Mouse (Mus musculus) liver, embryonic 13.5 days (tissue): ENCODE results near the gene Gpm6b. TPM values are rescaled to one million over a fixed set of nuclear protein-coding genes. Genes with fewer than 3 reads are reported as not detected.
A peak's percentile ranks its signal among the peaks of the same experiment; 100 is the strongest.

Experiments
- ATAC-seq: fragments of 200-750 bp; cut with Nextera tagmentation; 2 replicates; pipeline ENCODE4 v1.8.0; 2017; ENCODE audit warnings: low read depth, mild to moderate bottlenecking, moderate number of reproducible peaks, moderate library complexity
- DNase-seq: peaks from one replicate; pipeline ENCODE4 v3.0.0; 2022
- H3K27ac ChIP-seq: fragments of 300-500 bp; sonication (generic); 2 replicates; pipeline ENCODE4 v1.5.1; 2015; ENCODE audit warnings: moderate library complexity, mild to moderate bottlenecking, inconsistent platforms
- H3K27me3 ChIP-seq: fragments of 300-500 bp; sonication (generic); 2 replicates; pipeline ENCODE4 v1.6.1; 2015; ENCODE audit warnings: mild to moderate bottlenecking, inconsistent platforms
- H3K36me3 ChIP-seq: fragments of 300-500 bp; sonication (generic); 2 replicates; pipeline ENCODE4 v1.6.1; 2015; ENCODE audit warnings: mild to moderate bottlenecking, inconsistent platforms
- H3K4me1 ChIP-seq: fragments of 300-500 bp; sonication (generic); replicated peaks from 2 replicates; pipeline ENCODE4 v1.6.1; 2015; ENCODE audit warnings: inconsistent platforms
- H3K4me2 ChIP-seq: fragments of 300-500 bp; sonication (generic); 2 replicates; pipeline ENCODE4 v1.6.1; 2015; ENCODE audit warnings: inconsistent platforms, mild to moderate bottlenecking, moderate library complexity
- H3K4me3 ChIP-seq: fragments of 300-500 bp; sonication (generic); replicated peaks from 2 replicates; pipeline ENCODE4 v1.5.1; 2015; ENCODE audit warnings: mild to moderate bottlenecking, inconsistent platforms
- H3K9ac ChIP-seq: fragments of 300-500 bp; sonication (generic); 2 replicates; pipeline ENCODE4 v1.6.1; 2015; ENCODE audit warnings: mild to moderate bottlenecking, inconsistent platforms
- H3K9me3 ChIP-seq: fragments of 300-500 bp; sonication (generic); replicated peaks from 2 replicates; pipeline ENCODE4 v1.6.1; 2016; ENCODE audit warnings: inconsistent platforms
- WGBS: fragments of 180-500 bp; shearing (Covaris S2); methylation state at CpG from one replicate; pipeline ENCODE4 v1.1.7; 2015; ENCODE audit not compliant: insufficient replicate concordance; 5-methylcytosine and 5-hydroxymethylcytosine counted together
- polyA plus RNA-seq: library from polyadenylated mRNA; unstranded; fragments of >200 nt; fragmentation: Nextera tagmentation; extraction: Ambion mirVana; gene quantifications from 2 replicates; pipeline ENCODE4 v1.2.1, GENCODE M21; 2015

Gene Gpm6b
- polyA plus RNA-seq, 1 experiment from 2014 or later: 2.4 TPM

DNA sequence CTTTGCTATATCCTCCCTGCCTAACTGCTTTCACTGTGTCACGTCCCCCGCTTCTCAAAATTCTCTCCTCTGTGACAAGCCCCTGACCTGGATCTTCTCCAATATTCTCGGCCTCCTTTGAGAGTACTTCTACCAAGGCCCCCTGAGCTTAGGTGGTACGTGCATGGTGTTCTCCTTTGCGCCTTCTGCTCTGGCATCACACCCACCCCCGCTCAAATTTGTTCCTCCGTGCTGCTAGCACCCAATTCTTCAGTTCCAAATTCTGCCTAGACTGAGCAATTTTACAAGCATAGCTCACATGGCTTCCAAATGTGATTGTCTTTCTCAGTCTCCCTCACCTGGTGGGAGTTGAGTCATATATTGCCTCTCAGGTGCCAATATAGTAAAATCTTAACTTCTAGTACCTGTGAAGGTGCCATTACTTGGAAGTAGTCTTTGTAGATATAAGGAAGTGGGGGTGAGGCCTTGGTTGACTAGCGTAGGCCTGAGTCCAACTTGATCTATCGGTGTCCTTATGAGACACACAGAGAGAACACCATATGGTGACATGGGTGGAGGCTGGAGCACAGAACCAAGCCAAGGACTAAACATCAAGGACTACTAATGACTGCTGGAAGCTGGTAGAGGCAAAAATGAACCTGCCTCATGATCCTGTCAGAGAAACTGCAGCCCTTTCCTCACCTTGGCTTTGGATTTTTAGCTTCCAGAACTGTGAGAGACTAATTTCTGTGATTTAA is 100.2 kb downstream of the Gpm6b start:
- Histone ChIP-seq H3K27me3 (no peaks in the 10 kb centered on the region), H3K4me3 (no peak overlapping the region), H3K27ac (no peak overlapping the region), H3K4me2 (no peak overlapping the region), H3K36me3 (no peaks in the 10 kb centered on the region), H3K9me3 (no peaks in the 10 kb centered on the region), H3K9ac (no peak overlapping the region), H3K4me1 (no peaks in the 10 kb centered on the region)
- 75% methylated on average over 9 of the region's 9 CpGs for WGBS
- no peak for ATAC-seq
- no peak for DNase-seq

DNA sequence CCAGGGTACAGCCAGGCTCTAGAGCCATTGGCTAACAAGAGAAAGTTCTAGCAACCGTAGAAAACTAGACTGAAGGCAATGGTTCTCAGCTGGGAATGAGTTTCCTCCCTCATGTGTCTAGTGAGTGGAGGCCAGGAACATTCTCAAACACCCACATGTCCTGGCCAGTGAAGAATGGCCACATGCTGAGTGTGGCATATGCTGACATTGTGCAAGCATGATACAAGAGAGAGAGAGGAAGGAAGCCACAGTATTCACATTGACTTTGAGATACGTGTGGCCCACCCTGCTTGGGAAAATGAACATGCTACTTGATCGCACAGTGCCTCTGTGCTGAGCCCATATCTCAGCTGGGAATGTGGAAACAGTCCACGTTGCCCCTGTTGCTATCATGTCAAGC is 101.2 kb downstream of the Gpm6b start:
- H3K27ac ChIP-seq: no peak overlapping the region
- no peak overlapping the region for H3K4me2 ChIP-seq
- no peak overlapping the region for H3K9ac ChIP-seq
- no peak for DNase-seq
- H3K9me3 ChIP-seq: no peaks in the 10 kb centered on the region
- WGBS: 42% methylated on average over 4 of the region's 4 CpGs
- no peak for ATAC-seq
- no peaks in the 10 kb centered on the region for H3K27me3 ChIP-seq
- H3K4me1 ChIP-seq: no peaks in the 10 kb centered on the region
- H3K4me3 ChIP-seq: no peak overlapping the region
- H3K36me3 ChIP-seq: no peaks in the 10 kb centered on the region

GRCm38 (mm10) chrX:166341795-166342194 is 103.1 kb downstream of the Gpm6b start:
- DNase-seq (no peak), ATAC-seq (no peak)
- Histone ChIP-seq H3K9me3 (no peaks in the 10 kb centered on the region), H3K9ac (no peak overlapping the region), H3K4me1 (no peaks in the 10 kb centered on the region), H3K36me3 (no peaks in the 10 kb centered on the region), H3K4me2 (no peak overlapping the region), H3K27me3 (no peaks in the 10 kb centered on the region), H3K4me3 (no peak overlapping the region), H3K27ac (no peak overlapping the region)
- 61% methylated on average over 6 of the region's 6 CpGs for WGBS

DNA sequence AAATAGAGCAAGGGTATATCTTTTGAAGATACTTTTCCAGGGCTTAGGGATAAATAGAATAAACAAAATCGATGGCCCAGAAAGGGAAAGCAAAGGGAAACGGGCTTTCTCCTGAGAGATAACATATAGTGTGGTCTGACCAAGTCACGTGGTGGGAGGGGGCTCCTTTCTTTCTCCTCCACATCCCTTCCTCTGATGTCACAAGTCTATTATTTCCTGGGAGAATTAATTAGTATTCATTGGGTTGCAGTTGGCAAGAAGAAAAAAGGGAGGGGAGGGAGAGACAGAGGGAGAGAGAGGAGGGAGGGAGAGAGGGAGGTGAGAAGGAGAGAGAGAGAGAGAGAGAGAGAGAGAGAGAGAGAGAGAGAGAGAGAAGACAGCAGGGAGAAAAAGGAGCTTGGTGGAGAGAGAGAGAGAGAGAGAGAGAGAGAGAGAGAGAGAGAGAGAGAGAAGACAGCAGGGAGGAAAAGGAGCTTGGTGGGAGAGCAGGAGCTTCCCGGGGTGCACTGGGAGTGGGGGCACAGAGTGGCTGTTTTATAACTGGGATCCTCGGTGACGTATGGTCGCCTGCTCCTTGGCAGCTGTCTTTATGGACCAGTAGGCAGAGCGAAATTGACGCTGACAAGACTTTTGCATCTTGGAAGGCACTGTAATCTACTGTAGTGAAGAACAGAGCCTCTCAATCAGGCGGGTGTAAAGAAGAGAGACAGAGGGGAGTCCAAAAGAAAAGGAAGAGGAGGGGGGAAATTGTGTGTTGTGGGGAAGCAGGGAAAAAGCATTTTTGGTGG is 105.7 kb downstream of the Gpm6b start:
- no peaks in the 10 kb centered on the region for H3K36me3 ChIP-seq
- no peak overlapping the region for H3K9ac ChIP-seq
- H3K4me1 ChIP-seq: no peaks in the 10 kb centered on the region
- no peak for DNase-seq
- ATAC-seq: no peak
- no peaks in the 10 kb centered on the region for H3K9me3 ChIP-seq
- H3K27me3 ChIP-seq: no peaks in the 10 kb centered on the region
- no peak overlapping the region for H3K27ac ChIP-seq
- WGBS: 26% methylated on average over 10 of the region's 10 CpGs
- no peak overlapping the region for H3K4me2 ChIP-seq
- H3K4me3 ChIP-seq: no peak overlapping the region

- H3K4me2 ChIP-seq: no peak overlapping the region
- ATAC-seq (no peak), DNase-seq (no peak)
- no peaks in the 10 kb centered on the region for H3K4me1 ChIP-seq
- H3K36me3 ChIP-seq: no peaks in the 10 kb centered on the region
- no peak overlapping the region for H3K9ac ChIP-seq
- H3K27ac ChIP-seq: no peak overlapping the region
- no peaks in the 10 kb centered on the region for H3K9me3 ChIP-seq
- H3K27me3 ChIP-seq: no peaks in the 10 kb centered on the region
- no peak overlapping the region for H3K4me3 ChIP-seq
- WGBS: 78% methylated on average over 6 of the region's 6 CpGs
Measured at GRCm38 (mm10) chrX:166348086-166348485, 109.4 kb downstream of the Gpm6b start.

- no peak for ATAC-seq
- Histone ChIP-seq H3K9ac (no peak overlapping the region), H3K27ac (no peak overlapping the region), H3K9me3 (no peaks in the 10 kb centered on the region), H3K4me3 (no peak overlapping the region), H3K36me3 (no peaks in the 10 kb centered on the region), H3K4me2 (no peak overlapping the region), H3K27me3 (no peaks in the 10 kb centered on the region), H3K4me1 (no peaks in the 10 kb centered on the region)
- no peak for DNase-seq
- WGBS: 68% methylated on average over 4 of the region's 4 CpGs
Measured at GRCm38 (mm10) chrX:166348634-166349033, 109.9 kb downstream of the Gpm6b start.

- H3K27ac ChIP-seq: no peak overlapping the region
- no peaks in the 10 kb centered on the region for H3K4me1 ChIP-seq
- no peak overlapping the region for H3K4me3 ChIP-seq
- ATAC-seq: no peak
- no peaks in the 10 kb centered on the region for H3K27me3 ChIP-seq
- H3K9me3 ChIP-seq: no peaks in the 10 kb centered on the region
- H3K9ac ChIP-seq: no peak overlapping the region
- H3K4me2 ChIP-seq: no peak overlapping the region
- no peaks in the 10 kb centered on the region for H3K36me3 ChIP-seq
- DNase-seq: peak; percentile 11
- WGBS: 14% methylated on average over 6 of the region's 6 CpGs
Measured at GRCm38 (mm10) chrX:166351790-166352189, 113.1 kb downstream of the Gpm6b start.

GRCm38 (mm10) chrX:166353412-166353811 is 114.7 kb downstream of the Gpm6b start:
- no peak overlapping the region for H3K4me2 ChIP-seq
- H3K27me3 ChIP-seq: no peaks in the 10 kb centered on the region
- DNase-seq (no peak), ATAC-seq (no peak)
- H3K9me3 ChIP-seq: no peaks in the 10 kb centered on the region
- 44% methylated on average over 2 of the region's 2 CpGs for WGBS
- H3K9ac ChIP-seq: no peak overlapping the region
- no peaks in the 10 kb centered on the region for H3K4me1 ChIP-seq
- no peak overlapping the region for H3K27ac ChIP-seq
- H3K36me3 ChIP-seq: no peaks in the 10 kb centered on the region
- no peak overlapping the region for H3K4me3 ChIP-seq

DNA sequence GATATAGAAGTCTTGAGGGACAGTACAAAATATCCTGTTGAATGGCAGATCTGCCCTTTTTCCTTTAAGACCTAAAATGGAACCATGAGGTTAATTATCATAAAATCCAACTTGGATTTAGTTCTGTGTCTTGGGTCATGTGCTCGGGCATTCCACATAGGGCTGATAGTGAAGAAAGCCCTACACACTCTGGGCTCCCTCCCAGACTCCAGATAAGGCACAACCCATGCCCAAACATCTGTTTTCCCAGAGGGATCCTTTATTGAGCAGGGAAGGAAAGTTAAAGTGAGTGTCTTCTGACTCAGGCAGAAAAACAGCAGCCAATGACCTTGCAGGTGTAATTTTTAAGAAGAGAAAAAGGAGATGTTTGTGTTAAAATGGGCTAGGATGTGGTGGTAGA is 116.2 kb downstream of the Gpm6b start:
- DNase-seq: no peak
- H3K4me3 ChIP-seq: no peak overlapping the region
- no peaks in the 10 kb centered on the region for H3K36me3 ChIP-seq
- 55% methylated on average over 1 of the region's 1 CpGs for WGBS
- no peaks in the 10 kb centered on the region for H3K27me3 ChIP-seq
- ATAC-seq: no peak
- H3K4me1 ChIP-seq: no peaks in the 10 kb centered on the region
- no peaks in the 10 kb centered on the region for H3K9me3 ChIP-seq
- no peak overlapping the region for H3K27ac ChIP-seq
- H3K9ac ChIP-seq: no peak overlapping the region
- no peak overlapping the region for H3K4me2 ChIP-seq

GRCm38 (mm10) chrX:166356276-166356675 is 117.6 kb downstream of the Gpm6b start:
- H3K36me3 ChIP-seq: no peaks in the 10 kb centered on the region
- H3K4me1 ChIP-seq: no peaks in the 10 kb centered on the region
- ATAC-seq (no peak), DNase-seq (no peak)
- H3K27ac ChIP-seq: no peak overlapping the region
- H3K4me3 ChIP-seq: no peak overlapping the region
- H3K9ac ChIP-seq: no peak overlapping the region
- WGBS: 68% methylated on average over 3 of the region's 3 CpGs
- H3K9me3 ChIP-seq: no peaks in the 10 kb centered on the region
- H3K27me3 ChIP-seq: no peaks in the 10 kb centered on the region
- no peak overlapping the region for H3K4me2 ChIP-seq

- no peak overlapping the region for H3K27ac ChIP-seq
- ATAC-seq: no peak
Measured at GRCm38 (mm10) chrX:166358955-166359354, 120.2 kb downstream of the Gpm6b start.

More at GRCm38 (mm10) chrX:166358955-166359354, 120.2 kb downstream of the Gpm6b start:
- no peak for DNase-seq
- Histone ChIP-seq H3K4me3 (no peak overlapping the region), H3K36me3 (no peaks in the 10 kb centered on the region), H3K4me1 (no peaks in the 10 kb centered on the region), H3K9ac (no peak overlapping the region), H3K4me2 (no peak overlapping the region), H3K27me3 (no peaks in the 10 kb centered on the region), H3K9me3 (no peaks in the 10 kb centered on the region)
- WGBS: 48% methylated on average over 2 of the region's 2 CpGs
